Mouse (Mus musculus) embryonic fibroblast, embryonic 13.5 days (primary cell): ENCODE data around the gene Cacng3. TPM values are rescaled to one million over a fixed set of nuclear protein-coding genes. Genes with fewer than 3 reads are reported as not detected.

ENCODE experiments used
- H3K27ac ChIP-seq: 2 replicates; pipeline ENCODE4 v1.5.1; 2012; ENCODE audit warnings: low read length, control low read depth, inconsistent platforms; ENCODE audit not compliant: insufficient read depth
- H3K4me1 ChIP-seq: 2 replicates; pipeline ENCODE4 v1.6.1; 2011; ENCODE audit warnings: low read length; ENCODE audit not compliant: control insufficient read depth, insufficient read depth
- H3K4me3 ChIP-seq: 2 replicates; pipeline ENCODE4 v1.5.1; 2011; ENCODE audit warnings: mild to moderate bottlenecking, control low read depth, low read length; ENCODE audit not compliant: insufficient read depth
- CTCF ChIP-seq: IDR thresholded peaks from 2 replicates; pipeline ENCODE4 v1.5.1; 2011; ENCODE audit warnings: mild to moderate bottlenecking, control low read depth, low read length, moderate library complexity, borderline replicate concordance; ENCODE audit not compliant: insufficient read depth
- POLR2A ChIP-seq: IDR thresholded peaks from 2 replicates; pipeline ENCODE4 v1.6.1; 2011; ENCODE audit warnings: low read depth, mild to moderate bottlenecking, control low read depth, low read length, moderate library complexity
- polyA plus RNA-seq: library from polyadenylated mRNA; stranded (reverse); fragments of >200 nt; gene quantifications from 2 replicates; pipeline ENCODE4 v1.2.4, GENCODE M21; 2011; ENCODE audit warnings: low read depth; ENCODE audit not compliant: missing spikeins, insufficient read length

The Cacng3 gene
- polyA plus RNA-seq: not detected in 2 replicates

GRCm38 (mm10) chr7:122670442-122670872 is at the start of gene Cacng3:
Cacng3 (plus strand) TSS chr7:122670492.
- H3K27ac ChIP-seq: no peak within 1 kb of the TSS
- no peak within 1 kb of the TSS for H3K4me3 ChIP-seq
- TF ChIP-seq POLR2A (no peak), CTCF (no peak)
- H3K4me1 ChIP-seq: no peaks in the 10 kb centered on the region

GRCm38 (mm10) chr7:122622125-122622774 is 48.0 kb upstream of the Cacng3 start:
- Histone ChIP-seq H3K27ac (no peak overlapping the region), H3K4me1 (no peaks in the 10 kb centered on the region), H3K4me3 (no peak overlapping the region)
- TF ChIP-seq POLR2A: no peak
- TF ChIP-seq CTCF: no peak

- H3K4me1 ChIP-seq: no peaks in the 10 kb centered on the region
- H3K27ac ChIP-seq: no peak overlapping the region
- TF ChIP-seq POLR2A (no peak), CTCF (no peak)
- no peak overlapping the region for H3K4me3 ChIP-seq
These were observed 46.5 kb upstream of the Cacng3 start for GRCm38 (mm10) chr7:122623753-122624152.

GRCm38 (mm10) chr7:122628050-122628449 is 42.2 kb upstream of the Cacng3 start:
- Histone ChIP-seq H3K27ac (no peak overlapping the region), H3K4me1 (no peaks in the 10 kb centered on the region), H3K4me3 (no peak overlapping the region)
- TF ChIP-seq CTCF (no peak), POLR2A (no peak)

GRCm38 (mm10) chr7:122630386-122630785 is 39.9 kb upstream of the Cacng3 start:
- Histone ChIP-seq H3K4me3 (no peak overlapping the region), H3K27ac (no peak overlapping the region), H3K4me1 (no peaks in the 10 kb centered on the region)
- TF ChIP-seq POLR2A (no peak), CTCF (no peak)

GRCm38 (mm10) chr7:122631151-122631550 is 39.1 kb upstream of the Cacng3 start:
- H3K4me1 ChIP-seq: no peaks in the 10 kb centered on the region
- H3K27ac ChIP-seq: no peak overlapping the region
- TF ChIP-seq CTCF: no peak
- no peak for TF ChIP-seq POLR2A
- H3K4me3 ChIP-seq: no peak overlapping the region

- Histone ChIP-seq H3K4me1 (no peaks in the 10 kb centered on the region), H3K4me3 (no peak overlapping the region), H3K27ac (no peak overlapping the region)
- TF ChIP-seq POLR2A (no peak), CTCF (no peak)
These were observed 37.3 kb upstream of the Cacng3 start for GRCm38 (mm10) chr7:122632946-122633345.

GRCm38 (mm10) chr7:122633463-122633862 is 36.8 kb upstream of the Cacng3 start:
- TF ChIP-seq POLR2A: no peak
- TF ChIP-seq CTCF: no peak
- H3K27ac ChIP-seq: no peak overlapping the region
- H3K4me3 ChIP-seq: no peak overlapping the region
- H3K4me1 ChIP-seq: no peaks in the 10 kb centered on the region

- H3K4me3 ChIP-seq: no peak overlapping the region
- H3K27ac ChIP-seq: no peak overlapping the region
- TF ChIP-seq POLR2A (no peak), CTCF (no peak)
- no peaks in the 10 kb centered on the region for H3K4me1 ChIP-seq
These were observed 26.6 kb upstream of the Cacng3 start for GRCm38 (mm10) chr7:122643676-122644075.

GRCm38 (mm10) chr7:122649306-122649705 is 21.0 kb upstream of the Cacng3 start:
- Histone ChIP-seq H3K4me1 (no peaks in the 10 kb centered on the region), H3K27ac (no peak overlapping the region), H3K4me3 (no peak overlapping the region)
- TF ChIP-seq POLR2A (no peak), CTCF (no peak)

GRCm38 (mm10) chr7:122652523-122652922 is 17.8 kb upstream of the Cacng3 start:
- Histone ChIP-seq H3K4me1 (no peaks in the 10 kb centered on the region), H3K4me3 (no peak overlapping the region), H3K27ac (no peak overlapping the region)
- TF ChIP-seq CTCF (no peak), POLR2A (no peak)
